ENCODE assay signal across 8 mouse cellular contexts in genomic region chr12:7978190-7978884, GRCm38 (mm10). TPM values are rescaled to one million over a fixed set of nuclear protein-coding genes. Genes with fewer than 3 reads are reported as not detected.
DNase-seq lines count a peak whose midpoint lies in the region; ATAC-seq lines count a peak whose summit lies in the region.

No protein-coding gene starts in this region.

- H3K27me3 ChIP-seq in hindbrain, embryonic 16.5 days (replicated peaks; ENCODE audit: control insufficient read depth, insufficient read depth, low read length), result peaks cover 3% of the 10 kb centered on the region; the same call in 1 of the 2 replicates

- H3K9me3 ChIP-seq in hindbrain, embryonic 16.5 days (ENCODE audit: control insufficient read depth, low read length), result no peaks in the 10 kb centered on the region

- ATAC-seq in hindbrain, embryonic 16.5 days, result peak; percentile 84

- no peak overlapping the region for H3K4me3 ChIP-seq in hindbrain, embryonic 16.5 days (ENCODE audit: low read length)

- peak; percentile 48 for DNase-seq in WW6 (ENCODE audit: low read depth, low spot score)
- DNase-seq in cerebellum, adult 9-11 months, result peak; percentile 19
- peak; percentile 14 to 69 for DNase-seq in frontal cortex, postnatal 10 days (ENCODE audit: low spot score in 2 of 2)
- peak; percentile 66 to 71 for DNase-seq in layer of hippocampus, postnatal 36 days
- peak; percentile 73 for DNase-seq in lung, postnatal 14 days
- DNase-seq in retina, postnatal 7 days (ENCODE audit: low read depth, low spot score), result peak; percentile 47
- DNase-seq in urinary bladder, postnatal 4 days (ENCODE audit: low spot score in 2 of 2), result peak; percentile 20 to 67

- no peak overlapping the region; the same call in 1 of the 2 replicates for H3K9ac ChIP-seq in hindbrain, embryonic 16.5 days (ENCODE audit: low read depth, low read length)

- no peak overlapping the region for H3K27ac ChIP-seq in hindbrain, embryonic 16.5 days (ENCODE audit: low read depth, low read length)

- no peaks in the 10 kb centered on the region for H3K4me1 ChIP-seq in hindbrain, embryonic 16.5 days (ENCODE audit: control insufficient read depth, insufficient read depth, low read depth, low read length)

- H3K36me3 ChIP-seq in hindbrain, embryonic 16.5 days (ENCODE audit: control insufficient read depth, insufficient read depth, low read length), result no peaks in the 10 kb centered on the region

- 50% methylated on average over 13 of the region's 13 CpGs for WGBS in hindbrain, embryonic 16.5 days

- peak overlapping the region; percentile 42 for H3K4me2 ChIP-seq in hindbrain, embryonic 16.5 days (ENCODE audit: low read length)

RNA-seq across cellular contexts. Expression of gene Apob, which starts 0.9 kb away (rescaled TPM):
- 0.04 TPM in 2 replicates for polyA plus RNA-seq in hindbrain, embryonic 16.5 days (2015; fragmentation: Nextera tagmentation; extraction: Ambion mirVana)
- total RNA-seq in layer of hippocampus, postnatal 36 days (2021), result not detected

Comparison
In these comparisons a context has a peak if more than half of its experiments do, and no peak if none do; other contexts are left out.
1. DNase-seq: peak in every context shown above with its lines; median percentile 73 in lung, postnatal 14 days; 68 in layer of hippocampus, postnatal 36 days; 48 in WW6; 47 in retina, postnatal 7 days; 44 in urinary bladder, postnatal 4 days; 42 in frontal cortex, postnatal 10 days; 19 in cerebellum, adult 9-11 months.